In the genomic region with DNA sequence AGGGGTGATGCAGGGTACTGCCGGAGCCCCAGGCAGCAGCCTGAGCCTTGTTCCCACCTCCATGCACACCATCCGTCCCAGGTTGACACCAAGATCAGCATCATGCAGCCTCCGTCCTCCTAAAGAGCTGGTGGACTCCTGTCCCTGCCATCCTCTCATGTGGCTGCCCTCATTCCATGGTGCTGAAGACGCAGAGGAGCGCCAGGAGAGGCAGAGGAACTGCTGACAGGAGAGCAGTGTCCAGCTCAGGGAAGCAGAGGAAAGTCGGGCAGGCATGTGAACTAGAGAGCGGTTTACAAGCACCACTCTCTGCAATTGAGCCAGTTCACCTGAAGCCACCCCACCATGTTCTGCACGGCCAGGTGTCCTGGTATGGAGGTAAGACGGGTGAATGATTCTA, we compare ENCODE assay signal across 30 mouse cellular contexts. TPM values are rescaled to one million over a fixed set of nuclear protein-coding genes. Genes with fewer than 3 reads are reported as not detected.
DNase-seq lines count a peak whose midpoint lies in the region; ATAC-seq and TF ChIP-seq lines count a peak whose summit lies in the region.
"Had no signal": no experiment of that assay in that cellular context is flagged by ENCODE, and none has a peak within 500 bp of the region (broad histone marks: within the 10 kb centered on the region; RNA-seq: fewer than 3 reads in every experiment).

No protein-coding gene starts in this region.

- TF ChIP-seq CTCF in intestine, postnatal 0 days (IDR thresholded peaks at IDR 0.05; ENCODE audit: low read depth), result no peak

- peak; percentile 46 for DNase-seq in forebrain, embryonic 11.5 days (ENCODE audit: low spot score)
- no peak for DNase-seq in forebrain, embryonic 14.5 days (ENCODE audit: low spot score)
- DNase-seq in testis, postnatal 10 days (ENCODE audit: low spot score), result peak; percentile 33
- DNase-seq in testis, postnatal 14 days (ENCODE audit: low spot score), result no peak
- DNase-seq in urinary bladder, postnatal 10 days (ENCODE audit: low spot score), result peak; percentile 1
- DNase-seq in urinary bladder, adult 18-20 months (ENCODE audit: low spot score in 2 of 2), result no peak
- DNase-seq: adrenal gland, postnatal 10 days; adrenal gland, postnatal 36 days; B cell, adult 2 months; cerebellum, adult 18-20 months; cerebellum, adult 9-10 months; cerebellum, postnatal 36 days; embryo, embryonic 11 days; forebrain, postnatal 0 days; gastrocnemius, adult 2 months; gastrocnemius, postnatal 14 days; heart, adult 18-20 months; heart, postnatal 36 days had no signal

- peaks cover 3% of the 10 kb centered on the region; the same call in 1 of the 2 replicates for H3K36me3 ChIP-seq in forebrain, embryonic 11.5 days (ENCODE audit: control insufficient read depth, insufficient read depth, low read length)
- H3K36me3 ChIP-seq in forebrain, embryonic 14.5 days (ENCODE audit: control insufficient read depth, insufficient read depth, low read length), result peaks cover 94% of the 10 kb centered on the region
- H3K36me3 ChIP-seq in intestine, postnatal 0 days (ENCODE audit: control insufficient read depth, insufficient read depth), result peaks cover 80% of the 10 kb centered on the region
- H3K36me3 ChIP-seq in intestine, embryonic 15.5 days, result peaks cover 33% of the 10 kb centered on the region

- no peak overlapping the region for H3K27ac ChIP-seq in forebrain, embryonic 11.5 days (ENCODE audit: low read depth, low read length)
- H3K27ac ChIP-seq in forebrain, embryonic 14.5 days (ENCODE audit: low read depth, low read length), result no peak overlapping the region
- H3K27ac ChIP-seq in intestine, postnatal 0 days (ENCODE audit: low read depth, low read length), result peak overlapping the region; percentile 35; the same call in 1 of the 2 replicates
- no peak overlapping the region for H3K27ac ChIP-seq in intestine, embryonic 15.5 days
- H3K27ac ChIP-seq: embryonic facial prominence, embryonic 10.5 days; embryonic facial prominence, embryonic 13.5 days; forebrain, embryonic 13.5 days; gastrocnemius, adult 2 months; hindbrain, embryonic 10.5 days; hindbrain, embryonic 13.5 days had no signal

- no peak overlapping the region for H3K4me3 ChIP-seq in forebrain, embryonic 11.5 days (ENCODE audit: low read depth, low read length)
- no peak overlapping the region for H3K4me3 ChIP-seq in forebrain, embryonic 14.5 days (ENCODE audit: low read depth, low read length)
- H3K4me3 ChIP-seq in intestine, postnatal 0 days (ENCODE audit: low read depth, low read length), result no peak overlapping the region
- no peak overlapping the region for H3K4me3 ChIP-seq in intestine, embryonic 15.5 days (replicated peaks)
- H3K4me3 ChIP-seq: embryonic facial prominence, embryonic 10.5 days; embryonic facial prominence, embryonic 13.5 days; erythroblast, embryonic 14.5 days; forebrain, embryonic 13.5 days; gastrocnemius, adult 2 months; hindbrain, embryonic 10.5 days; hindbrain, embryonic 13.5 days had no signal

- no peak overlapping the region for H3K9ac ChIP-seq in forebrain, embryonic 11.5 days (ENCODE audit: low read length)
- no peak overlapping the region for H3K9ac ChIP-seq in forebrain, embryonic 14.5 days (ENCODE audit: low read length)
- no peak overlapping the region for H3K9ac ChIP-seq in intestine, postnatal 0 days (ENCODE audit: low read depth, low read length)
- no peak overlapping the region for H3K9ac ChIP-seq in intestine, embryonic 15.5 days
- H3K9ac ChIP-seq: embryonic facial prominence, embryonic 13.5 days; forebrain, embryonic 13.5 days; forebrain, postnatal 0 days; hindbrain, embryonic 13.5 days had no signal

- H3K4me1 ChIP-seq in forebrain, embryonic 11.5 days (replicated peaks; ENCODE audit: control insufficient read depth, insufficient read depth, low read length), result no peaks in the 10 kb centered on the region
- no peaks in the 10 kb centered on the region for H3K4me1 ChIP-seq in forebrain, embryonic 14.5 days (ENCODE audit: control insufficient read depth, insufficient read depth, low read length)
- no peaks in the 10 kb centered on the region for H3K4me1 ChIP-seq in intestine, postnatal 0 days (replicated peaks; ENCODE audit: control insufficient read depth, insufficient read depth, low read length)
- H3K4me1 ChIP-seq in intestine, embryonic 15.5 days (replicated peaks), result no peaks in the 10 kb centered on the region
- H3K4me1 ChIP-seq: embryonic facial prominence, embryonic 10.5 days; embryonic facial prominence, embryonic 13.5 days; forebrain, embryonic 13.5 days; hindbrain, embryonic 10.5 days; hindbrain, embryonic 13.5 days had no signal

- 94% methylated on average over 9 of the region's 9 CpGs for WGBS in forebrain, embryonic 11.5 days
- WGBS in forebrain, embryonic 14.5 days, result 95% methylated on average over 9 of the region's 9 CpGs
- 89% methylated on average over 9 of the region's 9 CpGs for WGBS in intestine, postnatal 0 days
- WGBS in intestine, embryonic 15.5 days, result 93% methylated on average over 9 of the region's 9 CpGs

- no peaks in the 10 kb centered on the region for H3K9me3 ChIP-seq in forebrain, embryonic 11.5 days (ENCODE audit: control insufficient read depth, low read length)
- H3K9me3 ChIP-seq in forebrain, embryonic 14.5 days (replicated peaks; ENCODE audit: control insufficient read depth, low read length), result no peaks in the 10 kb centered on the region
- H3K9me3 ChIP-seq in intestine, postnatal 0 days (ENCODE audit: control insufficient read depth), result no peaks in the 10 kb centered on the region
- H3K9me3 ChIP-seq in intestine, embryonic 15.5 days, result no peaks in the 10 kb centered on the region
- H3K9me3 ChIP-seq: embryonic facial prominence, embryonic 10.5 days; embryonic facial prominence, embryonic 13.5 days; forebrain, embryonic 13.5 days; G1E; hindbrain, embryonic 10.5 days; hindbrain, embryonic 13.5 days had no signal

- ATAC-seq in forebrain, embryonic 11.5 days (replicated peaks; ENCODE audit: low FRiP score), result no peak
- ATAC-seq in forebrain, embryonic 14.5 days, result no peak
- no peak for ATAC-seq in intestine, postnatal 0 days
- no peak for ATAC-seq in intestine, embryonic 15.5 days
- ATAC-seq: forebrain, embryonic 13.5 days; forebrain, postnatal 0 days; hindbrain, embryonic 16.5 days; Patski had no signal

- H3K4me2 ChIP-seq in forebrain, embryonic 11.5 days (ENCODE audit: low read depth, low read length, severe bottlenecking), result no peak overlapping the region
- H3K4me2 ChIP-seq in forebrain, embryonic 14.5 days (ENCODE audit: low read length), result no peak overlapping the region
- H3K4me2 ChIP-seq in intestine, postnatal 0 days (replicated peaks; ENCODE audit: low read depth), result no peak overlapping the region
- H3K4me2 ChIP-seq in intestine, embryonic 15.5 days (replicated peaks), result no peak overlapping the region
- H3K4me2 ChIP-seq: embryonic facial prominence, embryonic 13.5 days; forebrain, embryonic 13.5 days; hindbrain, embryonic 13.5 days had no signal

- no peaks in the 10 kb centered on the region for H3K27me3 ChIP-seq in forebrain, embryonic 11.5 days (ENCODE audit: control insufficient read depth, insufficient read depth, low read length)
- H3K27me3 ChIP-seq in forebrain, embryonic 14.5 days (replicated peaks; ENCODE audit: control insufficient read depth, insufficient read depth, low read length), result no peaks in the 10 kb centered on the region
- H3K27me3 ChIP-seq in intestine, postnatal 0 days (replicated peaks; ENCODE audit: control insufficient read depth, insufficient read depth, low read length), result no peaks in the 10 kb centered on the region
- no peaks in the 10 kb centered on the region for H3K27me3 ChIP-seq in intestine, embryonic 15.5 days (replicated peaks)
- H3K27me3 ChIP-seq: CH12.LX; embryonic facial prominence, embryonic 13.5 days; forebrain, embryonic 13.5 days; hindbrain, embryonic 13.5 days; Patski had no signal

RNA-seq across cellular contexts. Expression of gene Mrpl21, which starts 9.4 kb away (rescaled TPM):
- 122 and 131 TPM in 2 replicates for polyA plus RNA-seq in forebrain, embryonic 11.5 days (2014; fragmentation: Nextera tagmentation; extraction: Ambion mirVana)
- polyA plus RNA-seq in forebrain, embryonic 14.5 days (2014; fragmentation: Nextera tagmentation; extraction: Ambion mirVana), result 112 and 128 TPM in 2 replicates
- 69.1 and 75.1 TPM in 2 replicates for polyA plus RNA-seq in intestine, postnatal 0 days (2015; fragmentation: Nextera tagmentation; extraction: Ambion mirVana)
- 127 and 138 TPM in 2 replicates for polyA plus RNA-seq in intestine, embryonic 15.5 days (2015; fragmentation: Nextera tagmentation; extraction: Ambion mirVana)

RNA-seq across cellular contexts. Expression of gene Ighmbp2, which starts 9.5 kb away (rescaled TPM):
- polyA plus RNA-seq in forebrain, embryonic 11.5 days (2014; fragmentation: Nextera tagmentation; extraction: Ambion mirVana), result 9.4 and 10.1 TPM in 2 replicates
- 7.0 and 9.5 TPM in 2 replicates for polyA plus RNA-seq in forebrain, embryonic 14.5 days (2014; fragmentation: Nextera tagmentation; extraction: Ambion mirVana)
- polyA plus RNA-seq in intestine, postnatal 0 days (2015; fragmentation: Nextera tagmentation; extraction: Ambion mirVana), result 3.2 and 3.7 TPM in 2 replicates
- 7.7 and 8.8 TPM in 2 replicates for polyA plus RNA-seq in intestine, embryonic 15.5 days (2015; fragmentation: Nextera tagmentation; extraction: Ambion mirVana)

RNA-seq across cellular contexts. Expression of gene Cpt1a, which starts 48.8 kb away (rescaled TPM):
- 10.0 and 10.4 TPM in 2 replicates for polyA plus RNA-seq in forebrain, embryonic 11.5 days (2014; fragmentation: Nextera tagmentation; extraction: Ambion mirVana)
- 14.5 and 15.1 TPM in 2 replicates for polyA plus RNA-seq in forebrain, embryonic 14.5 days (2014; fragmentation: Nextera tagmentation; extraction: Ambion mirVana)
- 104 and 105 TPM in 2 replicates for polyA plus RNA-seq in intestine, postnatal 0 days (2015; fragmentation: Nextera tagmentation; extraction: Ambion mirVana)
- polyA plus RNA-seq in intestine, embryonic 15.5 days (2015; fragmentation: Nextera tagmentation; extraction: Ambion mirVana), result 30.8 and 31.8 TPM in 2 replicates

Comparison
In these comparisons a context has a peak if more than half of its experiments do, and no peak if none do; other contexts are left out.
1. DNase-seq: peak in forebrain, embryonic 11.5 days (single experiment), testis, postnatal 10 days (single experiment) and urinary bladder, postnatal 10 days (single experiment); none in forebrain, embryonic 14.5 days (single experiment), testis, postnatal 14 days (single experiment) and urinary bladder, adult 18-20 months (0 of 2).